Mouse (Mus musculus) intestine, embryonic 16.5 days (tissue): ENCODE results near the gene Mien1. TPM values are rescaled to one million over a fixed set of nuclear protein-coding genes. Genes with fewer than 3 reads are reported as not detected.

Source experiments
- ATAC-seq: fragments of 200-750 bp; cut with Nextera tagmentation; 2 replicates; pipeline ENCODE4 v1.8.0; 2017; ENCODE audit warnings: moderate TSS enrichment, moderate library complexity
- H3K27ac ChIP-seq: fragments of 300-500 bp; sonication (generic); 2 replicates; pipeline ENCODE4 v1.5.1; 2014; ENCODE audit warnings: mild to moderate bottlenecking, low read length
- H3K27me3 ChIP-seq: fragments of 300-500 bp; sonication (generic); replicated peaks from 2 replicates; pipeline ENCODE4 v1.6.1; 2014; ENCODE audit warnings: low read length, control low read depth, mixed read lengths; ENCODE audit not compliant: control insufficient read depth, insufficient read depth
- H3K36me3 ChIP-seq: fragments of 300-500 bp; sonication (generic); 2 replicates; pipeline ENCODE4 v1.6.1; 2014; ENCODE audit warnings: low read length, control low read depth; ENCODE audit not compliant: control insufficient read depth, insufficient read depth
- H3K4me1 ChIP-seq: fragments of 300-500 bp; sonication (generic); 2 replicates; pipeline ENCODE4 v1.6.1; 2014; ENCODE audit warnings: low read length, control low read depth, mixed read lengths; ENCODE audit not compliant: control insufficient read depth, insufficient read depth
- H3K4me2 ChIP-seq: fragments of 300-500 bp; sonication (generic); 2 replicates; pipeline ENCODE4 v1.6.1; 2014; ENCODE audit warnings: low read depth, low read length, control low read depth
- H3K4me3 ChIP-seq: fragments of 300-500 bp; sonication (generic); 2 replicates; pipeline ENCODE4 v1.5.1; 2014; ENCODE audit warnings: mild to moderate bottlenecking, low read length
- H3K9ac ChIP-seq: fragments of 300-500 bp; sonication (generic); 2 replicates; pipeline ENCODE4 v1.6.1; 2014; ENCODE audit warnings: low read depth, low read length
- H3K9me3 ChIP-seq: fragments of 300-500 bp; sonication (generic); 2 replicates; pipeline ENCODE4 v1.6.1; 2016; ENCODE audit warnings: low read length, control low read depth; ENCODE audit not compliant: control insufficient read depth
- WGBS: fragments of 180-500 bp; shearing (Covaris S2); extraction: QIAGEN DNeasy Blood & Tissue Kit; methylation state at CpG from one replicate; pipeline ENCODE4 v1.1.7; 2014; 5-methylcytosine and 5-hydroxymethylcytosine counted together
- polyA plus RNA-seq: library from polyadenylated mRNA; unstranded; fragments of >200 nt; fragmentation: Nextera tagmentation; extraction: Ambion mirVana; gene quantifications from 2 replicates; pipeline ENCODE4 v1.2.1, GENCODE M21; 2015

The Mien1 gene
- polyA plus RNA-seq, 1 experiment from 2014 or later: 279 TPM

- Histone ChIP-seq H3K27me3 (no peaks in the 10 kb centered on the region; the same call in 1 of the 2 replicates), H3K4me3 (no peak overlapping the region), H3K9ac (peak overlapping the region; percentile 52; the same call in 1 of the 2 replicates), H3K9me3 (no peaks in the 10 kb centered on the region), H3K36me3 (no peaks in the 10 kb centered on the region), H3K4me1 (peaks cover 12% of the 10 kb centered on the region), H3K4me2 (no peak overlapping the region), H3K27ac (peak overlapping the region; percentile 95)
- ATAC-seq: no peak
- 17% methylated on average over 1 of the region's 1 CpGs for WGBS
Measured at GRCm38 (mm10) chr11:98445238-98445637, 6.4 kb upstream of the Mien1 start.

GRCm38 (mm10) chr11:98443688-98444087 lies 4.9 kb upstream of the Mien1 start:
- Histone ChIP-seq H3K9ac (no peak overlapping the region), H3K4me1 (peaks cover 9% of the 10 kb centered on the region), H3K4me2 (no peak overlapping the region), H3K27ac (no peak overlapping the region), H3K36me3 (no peaks in the 10 kb centered on the region), H3K9me3 (no peaks in the 10 kb centered on the region), H3K27me3 (no peaks in the 10 kb centered on the region; the same call in 1 of the 2 replicates), H3K4me3 (no peak overlapping the region)
- 88% methylated on average over 1 of the region's 1 CpGs for WGBS
- no peak for ATAC-seq

GRCm38 (mm10) chr11:98437441-98437840 lies 1.4 kb downstream of the Mien1 start:
- H3K9me3 ChIP-seq: no peaks in the 10 kb centered on the region
- 70% methylated on average over 6 of the region's 6 CpGs for WGBS
- peak overlapping the region; percentile 90 for H3K4me2 ChIP-seq
- peaks cover 18% of the 10 kb centered on the region for H3K36me3 ChIP-seq
- H3K4me3 ChIP-seq: peak overlapping the region; percentile 70
- peak overlapping the region; percentile 89 for H3K27ac ChIP-seq
- no peak for ATAC-seq
- peaks cover 4% of the 10 kb centered on the region for H3K4me1 ChIP-seq
- no peaks in the 10 kb centered on the region for H3K27me3 ChIP-seq
- 0 out of 2 replicates have a peak overlapping the region, but pooled peaks have one; percentile 77 for H3K9ac ChIP-seq

GRCm38 (mm10) chr11:98435723-98436122 lies 3.1 kb downstream of the Mien1 start:
- peaks cover 25% of the 10 kb centered on the region for H3K36me3 ChIP-seq
- no peak overlapping the region for H3K4me3 ChIP-seq
- H3K9me3 ChIP-seq: no peaks in the 10 kb centered on the region
- peaks cover 4% of the 10 kb centered on the region for H3K4me1 ChIP-seq
- no peak overlapping the region for H3K4me2 ChIP-seq
- H3K27ac ChIP-seq: no peak overlapping the region
- H3K27me3 ChIP-seq: no peaks in the 10 kb centered on the region
- no peak overlapping the region for H3K9ac ChIP-seq
- ATAC-seq: no peak
- WGBS: 92% methylated on average over 9 of the region's 9 CpGs

GRCm38 (mm10) chr11:98431743-98432502 lies 6.9 kb downstream of the Mien1 start:
- H3K9me3 ChIP-seq: no peaks in the 10 kb centered on the region
- H3K4me3 ChIP-seq: no peak overlapping the region
- H3K4me2 ChIP-seq: no peak overlapping the region
- ATAC-seq: no peak
- 84% methylated on average over 9 of the region's 9 CpGs for WGBS
- H3K36me3 ChIP-seq: peaks cover 29% of the 10 kb centered on the region
- H3K27ac ChIP-seq: no peak overlapping the region
- H3K27me3 ChIP-seq: no peaks in the 10 kb centered on the region
- H3K4me1 ChIP-seq: peaks cover 13% of the 10 kb centered on the region; the same call in 1 of the 2 replicates
- no peak overlapping the region for H3K9ac ChIP-seq

GRCm38 (mm10) chr11:98428436-98428835 lies 10.4 kb downstream of the Mien1 start:
- H3K4me3 ChIP-seq: no peak overlapping the region
- WGBS: 55% methylated on average over 5 of the region's 5 CpGs
- H3K36me3 ChIP-seq: peaks cover 26% of the 10 kb centered on the region
- no peak overlapping the region for H3K4me2 ChIP-seq
- H3K9ac ChIP-seq: peak overlapping the region; percentile 30; the same call in 1 of the 2 replicates
- no peaks in the 10 kb centered on the region for H3K27me3 ChIP-seq
- peak; percentile 81 for ATAC-seq
- peak overlapping the region; percentile 53 for H3K27ac ChIP-seq
- H3K4me1 ChIP-seq: peaks cover 13% of the 10 kb centered on the region; the same call in 1 of the 2 replicates
- H3K9me3 ChIP-seq: no peaks in the 10 kb centered on the region

GRCm38 (mm10) chr11:98426592-98426991 lies 12.2 kb downstream of the Mien1 start:
- peak overlapping the region; percentile 7; the same call in 1 of the 2 replicates for H3K9ac ChIP-seq
- H3K27ac ChIP-seq: peak overlapping the region; percentile 53
- H3K4me2 ChIP-seq: no peak overlapping the region
- no peaks in the 10 kb centered on the region for H3K9me3 ChIP-seq
- H3K4me3 ChIP-seq: no peak overlapping the region
- WGBS: 78% methylated on average over 7 of the region's 7 CpGs
- peaks cover 24% of the 10 kb centered on the region for H3K36me3 ChIP-seq
- peak; percentile 76 for ATAC-seq
- H3K27me3 ChIP-seq: no peaks in the 10 kb centered on the region
- H3K4me1 ChIP-seq: peaks cover 13% of the 10 kb centered on the region; the same call in 1 of the 2 replicates

- no peak overlapping the region for H3K4me2 ChIP-seq
- H3K9ac ChIP-seq: no peak overlapping the region
- WGBS: 74% methylated on average over 10 of the region's 10 CpGs
- no peaks in the 10 kb centered on the region for H3K27me3 ChIP-seq
- no peaks in the 10 kb centered on the region for H3K9me3 ChIP-seq
- peaks cover 15% of the 10 kb centered on the region; the same call in 1 of the 2 replicates for H3K36me3 ChIP-seq
- peaks cover 39% of the 10 kb centered on the region for H3K4me1 ChIP-seq
- no peak overlapping the region for H3K27ac ChIP-seq
- ATAC-seq: no peak
- H3K4me3 ChIP-seq: no peak overlapping the region
Measured at GRCm38 (mm10) chr11:98418939-98419547, 19.7 kb downstream of the Mien1 start.

GRCm38 (mm10) chr11:98418273-98418672 lies 20.5 kb downstream of the Mien1 start:
- Histone ChIP-seq H3K4me2 (no peak overlapping the region), H3K9me3 (no peaks in the 10 kb centered on the region), H3K36me3 (peaks cover 15% of the 10 kb centered on the region; the same call in 1 of the 2 replicates), H3K27me3 (no peaks in the 10 kb centered on the region), H3K27ac (no peak overlapping the region), H3K9ac (no peak overlapping the region), H3K4me3 (no peak overlapping the region), H3K4me1 (peaks cover 45% of the 10 kb centered on the region)
- no peak for ATAC-seq
- 65% methylated on average over 6 of the region's 6 CpGs for WGBS
